Comparison of ENCODE assay signal across 18 mouse cellular contexts in genomic region chr15:59852271-59853000, GRCm38 (mm10).
"Had no signal": no experiment of that assay in that cellular context is flagged by ENCODE, and none has a peak within 500 bp of the region (broad histone marks: within the 10 kb centered on the region; RNA-seq: fewer than 3 reads in every experiment).

No protein-coding gene starts in this region.

- H3K27ac ChIP-seq: limb, embryonic 12.5 days; limb, embryonic 15.5 days; liver, embryonic 14.5 days; macrophage; midbrain, embryonic 12.5 days; stomach, embryonic 15.5 days had no signal

- H3K9me3 ChIP-seq: limb, embryonic 15.5 days; midbrain, embryonic 12.5 days; stomach, embryonic 15.5 days had no signal

- DNase-seq: kidney, adult 9 months; kidney, postnatal 14 days; kidney, postnatal 4 days; left cerebral cortex, postnatal 4 days; liver, postnatal 0 days; lung, embryonic 14.5 days; right cerebral cortex, postnatal 25 days; spleen, adult 18-20 months; thymus, adult 18-20 months; thymus, postnatal 36 days had no signal

- H3K9ac ChIP-seq: limb, embryonic 12.5 days; limb, embryonic 15.5 days; liver, embryonic 14.5 days; liver, postnatal 0 days; lung, embryonic 14.5 days; midbrain, embryonic 12.5 days; stomach, embryonic 15.5 days had no signal

- H3K4me2 ChIP-seq: limb, embryonic 12.5 days; limb, embryonic 15.5 days; liver, embryonic 11.5 days; lung, embryonic 14.5 days; midbrain, embryonic 12.5 days; stomach, embryonic 15.5 days had no signal

- H3K36me3 ChIP-seq: limb, embryonic 12.5 days; limb, embryonic 15.5 days; midbrain, embryonic 12.5 days; stomach, embryonic 15.5 days had no signal

- H3K27me3 ChIP-seq: limb, embryonic 12.5 days; limb, embryonic 15.5 days; midbrain, embryonic 12.5 days; stomach, embryonic 15.5 days had no signal

- ATAC-seq: liver, postnatal 0 days; lung, postnatal 0 days had no signal

- H3K4me1 ChIP-seq: limb, embryonic 12.5 days; limb, embryonic 15.5 days; midbrain, embryonic 12.5 days; stomach, embryonic 15.5 days had no signal

- H3K4me3 ChIP-seq: limb, embryonic 12.5 days; limb, embryonic 15.5 days; midbrain, embryonic 12.5 days; stomach, embryonic 15.5 days had no signal
